Mouse (Mus musculus) right cerebral cortex, adult 2 months (tissue): ENCODE results near the gene Nim1k.
"Not testable (repeated sequence)": the region's sequence is repeated elsewhere in the genome, so short reads cannot be mapped to it uniquely, and the experiment has no call there.

ENCODE experiments used
- DNase-seq, 2 experiments: peaks; one replicate each; pipeline ENCODE4 v3.0.0; 2021 to 2022; ENCODE audit warnings: low spot score in 2 of 2

The Nim1k gene

GRCm38 (mm10) chr13:119727608-119728387 is 27.9 kb downstream of the Nim1k start:
- peak in 1 of 2 experiments; percentile 54 for DNase-seq

- DNase-seq, result no peak
Measured at GRCm38 (mm10) chr13:119724541-119724940, 31.1 kb downstream of the Nim1k start.

- DNase-seq, result no peak
Measured at GRCm38 (mm10) chr13:119723368-119723767, 32.3 kb downstream of the Nim1k start.

DNA sequence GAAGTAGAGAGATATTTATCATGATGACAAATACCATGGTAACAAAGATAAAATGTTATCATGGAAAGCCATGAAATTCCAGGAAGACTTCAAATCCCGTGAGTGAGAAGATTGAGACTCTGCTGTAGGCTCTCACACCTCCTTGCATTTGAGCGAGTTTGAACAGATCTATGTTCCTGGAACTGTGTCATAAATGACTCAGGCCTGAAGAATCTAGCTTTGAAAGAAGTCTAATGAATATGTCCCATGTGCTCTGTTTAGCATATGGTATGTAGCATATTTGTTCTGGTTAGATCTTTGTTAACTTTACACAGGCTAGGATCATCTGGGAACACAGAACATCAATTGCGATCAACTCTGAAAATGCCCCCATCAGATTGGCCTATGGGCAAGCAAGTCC is 33.2 kb downstream of the Nim1k start:
- no peak for DNase-seq

DNA sequence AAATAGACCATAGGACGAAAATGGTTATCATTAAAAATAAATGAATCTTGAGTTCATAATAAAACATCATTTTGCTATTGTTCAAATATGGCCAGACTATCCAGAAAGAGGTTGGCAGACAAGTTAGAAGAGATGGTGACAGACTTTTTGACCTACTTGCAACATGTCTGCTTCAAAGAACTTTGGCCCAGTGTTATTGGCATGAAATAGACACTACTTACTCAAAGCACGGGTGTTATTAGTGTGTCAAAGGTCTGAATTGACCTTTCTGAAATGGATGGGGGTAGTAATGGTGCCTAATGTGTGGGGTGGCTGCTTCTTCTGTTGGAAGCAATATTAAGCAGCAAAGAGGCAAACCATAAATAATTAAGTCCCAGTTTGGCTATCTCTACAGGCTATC is 39.6 kb downstream of the Nim1k start:
- DNase-seq, result no peak

GRCm38 (mm10) chr13:119713821-119714220 is 41.9 kb downstream of the Nim1k start:
- no peak for DNase-seq

DNA sequence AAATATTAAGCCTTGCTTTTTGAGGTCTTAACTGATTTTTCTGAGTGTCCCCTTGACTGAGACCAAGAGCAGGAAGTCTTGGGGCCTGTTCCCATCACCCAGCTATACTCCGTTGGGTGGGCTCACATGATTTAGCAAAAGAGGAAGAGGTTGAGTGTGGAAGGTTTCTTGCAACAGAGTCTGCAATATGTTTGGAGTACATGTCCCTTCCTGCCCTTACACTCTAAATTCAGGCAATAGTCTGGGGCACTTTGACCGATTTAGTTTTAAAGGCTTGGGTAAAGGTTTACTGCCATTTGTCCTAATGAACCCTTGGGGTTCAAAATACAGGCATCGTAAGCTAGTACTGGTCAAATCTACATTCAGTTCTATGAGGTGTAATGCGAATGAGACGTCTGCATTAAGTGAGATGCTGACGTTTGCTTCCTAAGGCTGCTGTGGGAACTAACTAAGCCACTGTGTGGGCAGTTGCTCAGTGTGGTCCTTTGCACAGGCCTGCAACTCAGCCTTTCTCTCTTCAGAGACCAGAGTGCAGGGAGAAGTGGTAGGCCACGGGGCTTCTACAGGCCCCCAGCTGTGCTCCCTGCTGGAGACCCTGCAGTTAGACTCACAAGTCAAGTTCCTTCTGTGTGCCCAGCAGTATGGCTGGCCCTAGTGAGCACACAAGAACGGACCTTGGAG is 42.4 kb downstream of the Nim1k start:
- no peak for DNase-seq

- no peak for DNase-seq
Measured at GRCm38 (mm10) chr13:119712463-119712862, 43.2 kb downstream of the Nim1k start.

DNA sequence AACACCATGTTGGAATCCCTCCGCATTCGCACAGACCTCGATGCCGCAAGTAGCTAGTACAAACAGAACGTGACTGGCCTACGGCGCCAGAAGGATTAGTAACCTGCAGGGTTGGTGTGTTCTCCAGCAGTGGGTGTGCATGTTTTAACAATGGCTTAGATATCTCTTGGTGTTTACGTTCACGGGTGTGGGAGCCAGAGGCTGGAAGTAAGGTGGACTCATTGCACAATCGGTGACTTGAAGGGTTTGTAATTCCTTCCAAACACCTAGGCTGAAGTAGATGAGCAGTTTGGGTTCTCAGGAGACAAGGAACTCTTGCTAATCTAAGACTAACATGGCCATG is 45.4 kb downstream of the Nim1k start:
- no peak for DNase-seq

DNA sequence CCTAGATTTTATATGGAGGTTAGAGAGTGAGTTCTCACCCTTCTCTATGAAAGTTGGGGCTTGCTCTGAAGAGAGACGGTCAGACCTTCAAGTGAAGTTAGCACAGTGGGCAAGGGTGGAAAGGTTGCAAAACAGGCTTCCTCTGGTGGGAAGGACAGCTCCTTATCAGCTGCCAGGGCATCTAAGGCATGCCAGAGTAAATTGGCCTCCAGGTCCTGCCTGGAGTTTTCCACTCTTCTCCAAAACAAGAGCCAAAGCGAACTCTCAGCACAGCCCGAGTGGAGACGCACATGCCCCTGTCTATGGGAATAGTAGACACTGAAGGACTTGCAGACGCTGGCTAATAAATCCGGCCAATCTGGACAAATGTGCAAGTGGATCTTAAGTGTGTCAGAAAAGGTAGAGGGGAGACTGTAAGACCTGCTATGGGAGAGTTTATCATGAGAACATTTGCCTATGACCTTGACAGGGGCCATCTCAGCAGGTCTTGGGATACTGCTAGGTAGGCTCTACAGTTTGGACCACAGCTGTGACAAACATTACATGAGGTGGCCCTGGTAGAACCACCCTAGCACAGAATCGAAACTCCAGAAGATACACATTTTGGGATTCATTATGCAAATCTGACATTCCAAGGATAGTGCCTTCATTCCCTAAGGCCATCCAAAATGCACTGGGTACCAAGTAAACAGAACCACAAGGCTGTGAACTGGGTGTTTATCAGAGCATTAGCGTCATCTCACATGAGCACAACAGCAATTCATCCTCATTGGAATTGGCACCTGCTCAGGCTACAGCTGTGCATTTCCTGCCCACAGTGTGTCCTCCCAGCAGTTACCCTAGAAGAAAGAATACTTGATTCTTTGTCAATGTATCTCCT is 46.1 kb downstream of the Nim1k start:
- no peak for DNase-seq

DNA sequence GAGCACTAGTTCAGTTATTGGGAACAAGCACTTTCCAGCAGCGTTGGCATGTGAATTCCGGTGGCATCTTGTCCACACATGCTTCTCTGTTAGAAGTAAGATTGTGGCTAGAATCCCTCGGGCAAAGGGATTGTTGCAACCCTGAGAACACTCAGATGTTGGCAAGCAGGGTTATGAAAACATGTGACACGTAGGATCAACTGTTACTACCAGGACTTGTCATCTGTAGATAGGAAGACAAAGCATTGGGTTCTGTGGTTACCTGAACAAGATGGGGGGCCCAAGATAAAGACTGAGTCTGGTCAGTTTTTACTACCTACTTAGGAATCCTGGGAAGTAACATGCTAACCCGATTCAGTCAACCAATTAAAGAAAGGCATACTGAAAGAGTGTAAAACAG is 46.7 kb downstream of the Nim1k start:
- DNase-seq, result no peak

DNA sequence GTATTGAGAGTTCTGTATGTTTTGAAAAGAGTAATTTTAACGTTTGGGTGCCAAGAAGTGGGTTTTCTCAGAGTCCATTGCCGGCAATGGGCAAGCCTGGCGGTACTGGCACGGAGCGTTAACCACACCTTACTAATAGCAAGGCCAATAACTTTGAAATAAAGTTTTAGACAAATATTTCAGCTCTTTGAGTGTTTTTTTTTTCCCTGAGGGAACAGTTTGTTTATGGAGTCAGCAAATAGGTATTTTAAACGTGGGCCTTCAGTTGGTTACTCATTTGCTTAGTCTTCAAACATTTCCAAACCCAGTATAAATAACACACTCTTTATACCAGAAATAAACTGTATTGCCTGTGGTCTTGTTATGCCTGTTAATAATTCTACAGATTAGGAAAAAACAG is 47.8 kb downstream of the Nim1k start:
- no peak for DNase-seq

DNA sequence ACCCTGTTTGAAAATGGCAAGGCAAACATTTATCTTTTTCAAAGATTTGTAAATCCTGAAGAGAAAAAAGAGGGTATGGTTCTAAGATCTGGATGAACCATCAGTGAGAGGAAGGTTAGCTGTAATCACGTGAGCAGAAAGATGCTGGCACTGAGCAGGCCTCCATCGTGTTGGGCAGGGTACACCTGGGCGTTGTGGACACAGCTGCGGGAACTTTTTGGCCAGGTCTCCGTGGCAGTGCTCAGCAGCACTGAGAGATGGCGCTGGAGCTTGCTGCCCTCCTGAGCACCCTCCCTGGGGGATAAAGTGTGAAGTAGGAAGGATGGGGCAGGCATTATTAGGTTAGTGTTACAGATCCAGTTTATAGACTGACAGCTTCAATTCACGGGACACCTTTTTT is 48.7 kb downstream of the Nim1k start:
- no peak for DNase-seq

GRCm38 (mm10) chr13:119706278-119706880 is 49.3 kb downstream of the Nim1k start:
- DNase-seq, result not testable (repeated sequence)

DNA sequence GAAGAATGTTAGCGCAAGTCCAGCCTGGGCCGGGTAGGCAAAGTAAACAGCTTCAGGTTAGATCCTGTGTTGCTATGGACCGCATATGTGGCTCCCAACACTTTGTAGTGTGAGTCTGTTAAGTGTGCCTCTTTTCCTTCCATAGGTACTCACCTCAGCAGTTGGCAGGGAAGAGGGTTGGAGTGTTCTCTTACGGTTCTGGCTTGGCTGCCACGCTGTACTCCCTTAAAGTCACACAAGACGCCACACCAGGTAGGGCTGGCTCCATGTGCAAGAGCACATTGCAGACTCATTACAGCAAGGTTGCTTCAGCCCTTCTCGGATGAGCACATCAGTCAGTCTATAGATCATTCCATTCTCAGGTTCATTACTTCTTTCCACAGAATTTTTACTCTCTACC is 51.4 kb downstream of the Nim1k start:
- DNase-seq, result no peak

DNA sequence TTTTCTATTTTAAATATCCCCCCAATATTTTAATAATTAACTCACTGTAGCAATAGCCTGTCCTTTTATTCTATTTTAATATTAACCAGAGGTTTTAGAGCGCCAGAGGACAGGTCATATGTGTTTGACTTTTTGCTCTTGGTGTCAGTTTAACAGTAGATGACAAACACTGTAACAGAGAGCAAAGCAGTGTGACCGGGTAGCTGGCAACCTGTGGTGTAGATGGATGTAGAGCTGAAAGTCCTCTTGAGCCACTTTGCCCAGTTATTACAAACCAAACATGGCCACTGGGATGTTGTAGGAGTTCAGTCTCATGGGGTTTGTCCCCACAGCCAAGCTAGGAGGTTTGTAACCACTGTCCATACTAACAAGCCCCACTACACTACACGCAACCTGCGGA is 57.2 kb downstream of the Nim1k start:
- no peak for DNase-seq

DNA sequence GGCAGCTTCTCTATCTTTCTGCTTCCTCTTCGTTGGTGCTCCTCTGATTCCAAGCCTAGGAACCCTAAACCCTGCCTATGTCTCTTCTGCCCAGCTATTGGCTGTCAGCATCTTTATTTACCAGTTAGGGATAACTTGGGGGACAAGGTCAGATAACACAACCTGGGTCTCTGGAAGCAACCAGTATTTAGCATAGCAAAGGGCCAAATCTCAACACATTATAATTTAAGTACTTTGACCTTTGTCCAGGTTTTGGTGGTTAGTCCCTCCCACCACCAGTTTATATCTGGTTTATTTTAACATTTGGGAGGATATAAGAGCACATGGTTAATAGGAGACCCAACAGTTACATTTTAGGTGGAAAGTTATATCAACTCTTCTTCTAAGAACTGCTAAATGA is 59.2 kb downstream of the Nim1k start:
- no peak for DNase-seq

GRCm38 (mm10) chr13:119695676-119696075 is 60.0 kb downstream of the Nim1k start:
- no peak for DNase-seq

DNA sequence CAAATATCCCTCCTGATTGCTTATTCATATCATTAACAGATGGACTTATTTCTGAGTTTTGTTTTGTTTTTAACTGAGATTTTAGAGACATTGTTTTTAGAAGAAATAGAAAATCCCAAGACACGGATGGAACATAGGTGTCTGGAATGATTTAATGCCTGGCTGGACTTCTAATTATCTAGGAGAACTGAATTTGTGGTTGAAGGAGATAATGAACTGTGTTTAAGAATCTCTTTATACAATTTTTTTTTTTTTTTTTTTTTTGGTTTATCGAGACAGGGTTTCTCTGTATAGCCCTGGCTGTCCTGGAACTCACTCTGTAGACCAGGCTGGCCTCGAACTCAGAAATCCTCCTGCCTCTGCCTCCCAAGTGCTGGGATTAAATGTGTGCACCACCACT is 63.7 kb downstream of the Nim1k start:
- DNase-seq, result not testable (repeated sequence)

GRCm38 (mm10) chr13:119690876-119691620 is 64.6 kb downstream of the Nim1k start:
- no peak for DNase-seq

DNA sequence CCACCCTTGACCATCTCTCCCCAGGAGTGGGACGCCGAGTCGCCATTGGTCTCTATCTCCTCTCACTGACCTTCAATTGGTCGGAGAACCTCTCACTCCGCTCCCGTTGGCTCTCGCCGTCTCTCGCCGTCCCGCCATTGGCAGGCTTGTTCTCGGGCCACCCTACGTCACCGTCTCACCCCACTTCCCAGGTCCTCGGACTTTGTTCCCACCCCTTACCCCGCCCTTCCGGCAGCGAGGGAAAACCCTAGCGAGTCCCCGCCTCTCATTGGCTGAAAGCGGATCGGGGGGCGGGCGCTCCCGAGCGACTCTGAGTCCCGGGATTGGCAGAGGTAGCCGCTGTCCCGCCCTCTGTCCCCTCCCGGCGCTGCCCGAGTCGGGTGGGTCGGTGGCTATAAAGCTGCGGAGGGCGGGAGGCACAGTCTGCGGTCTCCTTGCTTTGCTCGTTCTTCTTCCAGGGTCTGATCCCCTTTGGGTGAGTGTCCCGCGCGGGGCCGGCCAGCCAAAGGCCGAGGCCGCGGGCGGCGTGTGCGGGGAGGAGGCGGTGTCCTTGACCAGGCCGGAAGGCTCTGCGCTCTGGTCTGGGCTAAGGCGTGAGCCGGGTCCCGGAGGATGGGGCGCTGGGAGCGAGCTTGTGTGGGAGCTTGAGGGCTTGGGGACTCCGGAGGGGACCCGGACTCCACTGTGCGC is 65.5 kb downstream of the Nim1k start, which contains the start of gene Hmgcs1:
Hmgcs1 (plus strand) TSS at position 341 of the 690 bp plus-strand sequence.
- DNase-seq, result peak; percentile 99
